Comparison of ENCODE assay signal across 8 mouse cellular contexts in genomic region chr6:147092136-147092535, GRCm38 (mm10). TPM values are rescaled to one million over a fixed set of nuclear protein-coding genes. Genes with fewer than 3 reads are reported as not detected.
DNase-seq lines count a peak whose midpoint lies in the region; ATAC-seq lines count a peak whose summit lies in the region.

No protein-coding gene starts in this region.

- peak overlapping the region; percentile 99 for H3K4me2 ChIP-seq in embryonic facial prominence, embryonic 11.5 days (ENCODE audit: low read depth, low read length)
- H3K4me2 ChIP-seq in limb, embryonic 13.5 days (replicated peaks), result peak overlapping the region; percentile 100
- H3K4me2 ChIP-seq in midbrain, embryonic 16.5 days (ENCODE audit: low read length), result peak overlapping the region; percentile 82

- peak overlapping the region; percentile 53 for H3K4me3 ChIP-seq in embryonic facial prominence, embryonic 11.5 days (ENCODE audit: low read depth, low read length)
- H3K4me3 ChIP-seq in limb, embryonic 13.5 days, result peak overlapping the region; percentile 87
- peak overlapping the region; percentile 65 for H3K4me3 ChIP-seq in midbrain, embryonic 16.5 days (ENCODE audit: low read depth, low read length)

- H3K9me3 ChIP-seq in embryonic facial prominence, embryonic 11.5 days (replicated peaks; ENCODE audit: control insufficient read depth, low read length), result no peaks in the 10 kb centered on the region
- H3K9me3 ChIP-seq in limb, embryonic 13.5 days, result no peaks in the 10 kb centered on the region
- no peaks in the 10 kb centered on the region for H3K9me3 ChIP-seq in midbrain, embryonic 16.5 days (replicated peaks; ENCODE audit: control insufficient read depth, low read length, poor library complexity, severe bottlenecking)

- no peaks in the 10 kb centered on the region for H3K27me3 ChIP-seq in embryonic facial prominence, embryonic 11.5 days (ENCODE audit: control insufficient read depth, insufficient read depth, low read length)
- H3K27me3 ChIP-seq in limb, embryonic 13.5 days, result 0 out of 2 replicates have a peak, but pooled peaks cover 5% of the 10 kb centered on the region
- H3K27me3 ChIP-seq in midbrain, embryonic 16.5 days (ENCODE audit: control insufficient read depth, insufficient read depth, low read depth, low read length), result no peaks in the 10 kb centered on the region

- 1% methylated on average over 15 of the region's 15 CpGs for WGBS in embryonic facial prominence, embryonic 11.5 days
- WGBS in limb, embryonic 13.5 days, result 4% methylated on average over 15 of the region's 15 CpGs
- WGBS in midbrain, embryonic 16.5 days, result 1% methylated on average over 15 of the region's 15 CpGs

- no peak for ATAC-seq in embryonic facial prominence, embryonic 11.5 days (replicated peaks; ENCODE audit: insufficient number of reproducible peaks, low FRiP score, low TSS enrichment, low read depth)
- ATAC-seq in limb, embryonic 13.5 days (ENCODE audit: low FRiP score, low read depth), result 0 out of 2 replicates have a peak, but pooled peaks have one; percentile 1
- ATAC-seq in midbrain, embryonic 16.5 days, result peak; percentile 41

- peak overlapping the region; percentile 78 for H3K9ac ChIP-seq in embryonic facial prominence, embryonic 11.5 days (replicated peaks; ENCODE audit: low read length)
- peak overlapping the region; percentile 86 for H3K9ac ChIP-seq in limb, embryonic 13.5 days
- peak overlapping the region; percentile 91 for H3K9ac ChIP-seq in midbrain, embryonic 16.5 days (ENCODE audit: low read depth, low read length)

- H3K4me1 ChIP-seq in embryonic facial prominence, embryonic 11.5 days (ENCODE audit: control insufficient read depth, insufficient read depth, low read length), result no peaks in the 10 kb centered on the region
- H3K4me1 ChIP-seq in limb, embryonic 13.5 days, result peaks cover 34% of the 10 kb centered on the region
- peaks cover 27% of the 10 kb centered on the region for H3K4me1 ChIP-seq in midbrain, embryonic 16.5 days (ENCODE audit: control insufficient read depth, insufficient read depth, low read length)

- H3K27ac ChIP-seq in embryonic facial prominence, embryonic 11.5 days (replicated peaks; ENCODE audit: low read depth, low read length), result 0 out of 2 replicates have a peak overlapping the region, but pooled peaks have one; percentile 54
- peak overlapping the region; percentile 78; the same call in 1 of the 2 replicates for H3K27ac ChIP-seq in limb, embryonic 13.5 days
- peak overlapping the region; percentile 91 for H3K27ac ChIP-seq in midbrain, embryonic 16.5 days (ENCODE audit: low read length)

- DNase-seq in 3T3-L1 (ENCODE audit: low read depth, low spot score), result peak; percentile 60
- DNase-seq in adrenal gland, postnatal 10 days, result peak; percentile 71
- no peak for DNase-seq in embryonic facial prominence, embryonic 11.5 days (ENCODE audit: low spot score)
- DNase-seq in heart, adult 11 months, result peak; percentile 95
- DNase-seq in kidney, adult 11 months, result peak; percentile 36
- peak; percentile 46 for DNase-seq in thymus, postnatal 4 days

- H3K36me3 ChIP-seq in embryonic facial prominence, embryonic 11.5 days (replicated peaks; ENCODE audit: control insufficient read depth, insufficient read depth, low read depth, low read length), result no peaks in the 10 kb centered on the region
- peaks cover 10% of the 10 kb centered on the region for H3K36me3 ChIP-seq in limb, embryonic 13.5 days
- H3K36me3 ChIP-seq in midbrain, embryonic 16.5 days (ENCODE audit: control insufficient read depth, insufficient read depth, low read length), result peaks cover 2% of the 10 kb centered on the region; the same call in 1 of the 2 replicates

RNA-seq across cellular contexts. Expression of gene Klhl42, which starts 1.0 kb away (rescaled TPM):
- 10 to 100 TPM; 21.6 to 22.4 TPM for total RNA-seq in adrenal gland, postnatal 10 days (2021)
- 11.9 and 12.7 TPM in 2 replicates for polyA plus RNA-seq in embryonic facial prominence, embryonic 11.5 days (2014; fragmentation: Nextera tagmentation; extraction: Ambion mirVana)
- polyA plus RNA-seq in limb, embryonic 13.5 days (2015; fragmentation: Nextera tagmentation; extraction: Ambion mirVana), result 7.4 and 8.8 TPM in 2 replicates
- 7.2 and 7.7 TPM in 2 replicates for polyA plus RNA-seq in midbrain, embryonic 16.5 days (2015; fragmentation: Nextera tagmentation; extraction: Ambion mirVana)

RNA-seq across cellular contexts. Expression of gene Mansc4, which starts 5.3 kb away (rescaled TPM):
- total RNA-seq in adrenal gland, postnatal 10 days (2021), result under 1 TPM in 1 of 2 experiments, not detected in 1; 0.51 TPM
- polyA plus RNA-seq in embryonic facial prominence, embryonic 11.5 days (2014; fragmentation: Nextera tagmentation; extraction: Ambion mirVana), result 1.7 and 1.8 TPM in 2 replicates
- polyA plus RNA-seq in limb, embryonic 13.5 days (2015; fragmentation: Nextera tagmentation; extraction: Ambion mirVana), result 1.8 and 2.1 TPM in 2 replicates
- 0.56 and 0.75 TPM in 2 replicates for polyA plus RNA-seq in midbrain, embryonic 16.5 days (2015; fragmentation: Nextera tagmentation; extraction: Ambion mirVana)

RNA-seq across cellular contexts. Expression of gene Mrps35, which starts 49.6 kb away (rescaled TPM):
- total RNA-seq in adrenal gland, postnatal 10 days (2021), result 100 to 1,000 TPM; 149 to 161 TPM
- 100 and 109 TPM in 2 replicates for polyA plus RNA-seq in embryonic facial prominence, embryonic 11.5 days (2014; fragmentation: Nextera tagmentation; extraction: Ambion mirVana)
- 98.6 and 99.6 TPM in 2 replicates for polyA plus RNA-seq in limb, embryonic 13.5 days (2015; fragmentation: Nextera tagmentation; extraction: Ambion mirVana)
- 66.1 and 67.6 TPM in 2 replicates for polyA plus RNA-seq in midbrain, embryonic 16.5 days (2015; fragmentation: Nextera tagmentation; extraction: Ambion mirVana)

RNA-seq across cellular contexts. Expression of gene Rep15, which starts 59.8 kb away (rescaled TPM):
- under 1 TPM; 0.72 to 0.97 TPM for total RNA-seq in adrenal gland, postnatal 10 days (2021)
- polyA plus RNA-seq in embryonic facial prominence, embryonic 11.5 days (2014; fragmentation: Nextera tagmentation; extraction: Ambion mirVana), result 0.86 and 1.5 TPM in 2 replicates
- polyA plus RNA-seq in limb, embryonic 13.5 days (2015; fragmentation: Nextera tagmentation; extraction: Ambion mirVana), result 1.3 and 1.6 TPM in 2 replicates
- 0.66 and 0.89 TPM in 2 replicates for polyA plus RNA-seq in midbrain, embryonic 16.5 days (2015; fragmentation: Nextera tagmentation; extraction: Ambion mirVana)
